Mouse (Mus musculus) stomach, postnatal 0 days (tissue): Measurements from ENCODE around the gene Ivns1abp. TPM values are rescaled to one million over a fixed set of nuclear protein-coding genes. Genes with fewer than 3 reads are reported as not detected.

ENCODE experiments used
- ATAC-seq: fragments of 200-750 bp; cut with Nextera tagmentation; 2 replicates; pipeline ENCODE4 v1.8.0; 2017; ENCODE audit not compliant: low FRiP score, low TSS enrichment
- DNase-seq: peaks from one replicate; pipeline ENCODE4 v3.0.0-alpha.2; 2016; ENCODE audit warnings: low spot score
- H3K27ac ChIP-seq: fragments of 300-500 bp; sonication (generic); replicated peaks from 2 replicates; pipeline ENCODE4 v1.5.1; 2014; ENCODE audit warnings: mild to moderate bottlenecking, control low read depth
- H3K27me3 ChIP-seq: fragments of 300-500 bp; sonication (generic); 2 replicates; pipeline ENCODE4 v1.6.1; 2014; ENCODE audit warnings: low read length; ENCODE audit not compliant: control insufficient read depth, insufficient read depth
- H3K36me3 ChIP-seq: fragments of 300-500 bp; sonication (generic); 2 replicates; pipeline ENCODE4 v1.6.1; 2014; ENCODE audit warnings: low read length, mixed read lengths; ENCODE audit not compliant: control insufficient read depth, insufficient read depth
- H3K4me1 ChIP-seq: fragments of 300-500 bp; sonication (generic); replicated peaks from 2 replicates; pipeline ENCODE4 v1.6.1; 2014; ENCODE audit warnings: antibody characterized with exemption; ENCODE audit not compliant: control insufficient read depth, insufficient read depth
- H3K4me2 ChIP-seq: fragments of 300-500 bp; sonication (generic); replicated peaks from 2 replicates; pipeline ENCODE4 v1.6.1; 2014; ENCODE audit warnings: low read depth, mild to moderate bottlenecking, control low read depth, moderate library complexity
- H3K4me3 ChIP-seq: fragments of 300-500 bp; sonication (generic); 2 replicates; pipeline ENCODE4 v1.5.1; 2014; ENCODE audit warnings: low read depth, low read length, control low read depth
- H3K9ac ChIP-seq: fragments of 300-500 bp; sonication (generic); 2 replicates; pipeline ENCODE4 v1.6.1; 2014; ENCODE audit warnings: mild to moderate bottlenecking, low read length, control low read depth, mixed read lengths
- H3K9me3 ChIP-seq: fragments of 300-500 bp; sonication (generic); 2 replicates; pipeline ENCODE4 v1.6.1; 2016; ENCODE audit warnings: low read length; ENCODE audit not compliant: control insufficient read depth
- CTCF ChIP-seq: IDR thresholded peaks from 2 replicates; pipeline ENCODE4 v1.5.1; 2016; ENCODE audit warnings: antibody characterized with exemption, low read depth, mild to moderate bottlenecking, moderate library complexity
- EP300 ChIP-seq: optimal IDR thresholded peaks from 2 replicates; pipeline ENCODE3; 2016; ENCODE audit warnings: antibody characterized with exemption
- WGBS: fragments of 180-500 bp; shearing (Covaris S2); extraction: QIAGEN DNeasy Blood & Tissue Kit; methylation state at CpG from one replicate; pipeline ENCODE4 v1.1.7; 2014; 5-methylcytosine and 5-hydroxymethylcytosine counted together
- polyA plus RNA-seq: library from polyadenylated mRNA; unstranded; fragments of >200 nt; fragmentation: Nextera tagmentation; extraction: Ambion mirVana; gene quantifications from 2 replicates; pipeline ENCODE4 v1.2.1, GENCODE M21; 2015

The Ivns1abp gene
- polyA plus RNA-seq, 1 experiment from 2014 or later: 92.8 TPM

GRCm38 (mm10) chr1:151329601-151330000 lies 14.7 kb upstream of the Ivns1abp start:
- Histone ChIP-seq H3K36me3 (no peaks in the 10 kb centered on the region), H3K27ac (no peak overlapping the region), H3K9ac (no peak overlapping the region), H3K27me3 (no peaks in the 10 kb centered on the region), H3K4me2 (no peak overlapping the region), H3K4me3 (no peak overlapping the region), H3K9me3 (no peaks in the 10 kb centered on the region), H3K4me1 (no peaks in the 10 kb centered on the region)
- TF ChIP-seq EP300 (no peak), CTCF (no peak)
- whole genome bisulfite sequencing: 77% methylated on average over 7 of the region's 7 CpGs
- ATAC-seq: no peak
- DNase-seq: no peak

- ATAC-seq (no peak), DNase-seq (no peak)
- no peak overlapping the region for H3K9ac ChIP-seq
- no peaks in the 10 kb centered on the region for H3K4me1 ChIP-seq
- H3K4me3 ChIP-seq: no peak overlapping the region
- no peaks in the 10 kb centered on the region for H3K36me3 ChIP-seq
- no peak overlapping the region for H3K4me2 ChIP-seq
- no peaks in the 10 kb centered on the region for H3K9me3 ChIP-seq
- no peaks in the 10 kb centered on the region for H3K27me3 ChIP-seq
- no peak for TF ChIP-seq EP300
- no peak for TF ChIP-seq CTCF
- 87% methylated on average over 3 of the region's 3 CpGs for WGBS
- no peak overlapping the region for H3K27ac ChIP-seq
Observed at GRCm38 (mm10) chr1:151332819-151333218, 11.5 kb upstream of the Ivns1abp start.

GRCm38 (mm10) chr1:151338234-151338633 lies 6.0 kb upstream of the Ivns1abp start:
- ATAC-seq (no peak), DNase-seq (no peak)
- H3K9ac ChIP-seq: no peak overlapping the region

GRCm38 (mm10) chr1:151338941-151339340 lies 5.3 kb upstream of the Ivns1abp start:
- H3K4me2 ChIP-seq: no peak overlapping the region
- DNase-seq: peak; percentile 52
- H3K36me3 ChIP-seq: no peaks in the 10 kb centered on the region
- H3K4me3 ChIP-seq: no peak overlapping the region
- ATAC-seq: peak; percentile 67
- 60% methylated on average over 2 of the region's 2 CpGs for WGBS
- no peak overlapping the region for H3K9ac ChIP-seq
- TF ChIP-seq EP300: no peak
- TF ChIP-seq CTCF: no peak
- peak overlapping the region; percentile 65 for H3K27ac ChIP-seq
- no peaks in the 10 kb centered on the region for H3K4me1 ChIP-seq
- H3K27me3 ChIP-seq: no peaks in the 10 kb centered on the region
- no peaks in the 10 kb centered on the region for H3K9me3 ChIP-seq

More at GRCm38 (mm10) chr1:151338234-151338633, 6.0 kb upstream of the Ivns1abp start:
- Histone ChIP-seq H3K27me3 (no peaks in the 10 kb centered on the region), H3K36me3 (no peaks in the 10 kb centered on the region), H3K4me2 (no peak overlapping the region), H3K9me3 (no peaks in the 10 kb centered on the region), H3K4me1 (no peaks in the 10 kb centered on the region), H3K4me3 (no peak overlapping the region), H3K27ac (no peak overlapping the region)
- TF ChIP-seq EP300 (no peak), CTCF (no peak)

GRCm38 (mm10) chr1:151341321-151342044 lies 2.8 kb upstream of the Ivns1abp start:
- Histone ChIP-seq H3K4me3 (no peak overlapping the region), H3K4me1 (0 out of 2 replicates have a peak, but pooled peaks cover under 1% of the 10 kb centered on the region), H3K9me3 (no peaks in the 10 kb centered on the region), H3K9ac (no peak overlapping the region), H3K4me2 (peak overlapping the region; percentile 17; the same call in 1 of the 2 replicates), H3K36me3 (no peaks in the 10 kb centered on the region), H3K27me3 (no peaks in the 10 kb centered on the region), H3K27ac (peak overlapping the region; percentile 63)
- TF ChIP-seq EP300 (no peak), CTCF (no peak)
- 44% methylated on average over 8 of the region's 8 CpGs for WGBS
- DNase-seq (no peak), ATAC-seq (no peak)

GRCm38 (mm10) chr1:151342311-151342710 lies 2.0 kb upstream of the Ivns1abp start:
- no peak for TF ChIP-seq EP300
- TF ChIP-seq CTCF: no peak
- no peak overlapping the region for H3K9ac ChIP-seq
- no peak for DNase-seq
- ATAC-seq: no peak
- WGBS: 52% methylated on average over 3 of the region's 3 CpGs
- H3K9me3 ChIP-seq: no peaks in the 10 kb centered on the region
- H3K4me3 ChIP-seq: no peak overlapping the region
- no peaks in the 10 kb centered on the region for H3K27me3 ChIP-seq
- no peaks in the 10 kb centered on the region for H3K36me3 ChIP-seq
- no peak overlapping the region; the same call in 1 of the 2 replicates for H3K27ac ChIP-seq
- no peak overlapping the region for H3K4me2 ChIP-seq
- 0 out of 2 replicates have a peak, but pooled peaks cover 2% of the 10 kb centered on the region for H3K4me1 ChIP-seq
